Mouse (Mus musculus) stomach, embryonic 14.5 days (tissue): ENCODE results near the gene Tspan33. TPM values are rescaled to one million over a fixed set of nuclear protein-coding genes. Genes with fewer than 3 reads are reported as not detected.
"Not testable (repeated sequence)": the region's sequence is repeated elsewhere in the genome, so short reads cannot be mapped to it uniquely, and the experiment has no call there.

Source experiments
- ATAC-seq: fragments of 200-750 bp; cut with Nextera tagmentation; 2 replicates; pipeline ENCODE4 v1.8.0; 2017; ENCODE audit warnings: low read depth, moderate TSS enrichment; ENCODE audit not compliant: insufficient number of reproducible peaks, insufficient read depth, low FRiP score
- H3K27ac ChIP-seq: fragments of 300-500 bp; sonication (generic); 2 replicates; pipeline ENCODE4 v1.5.1; 2014; ENCODE audit warnings: mild to moderate bottlenecking, low read length, moderate library complexity, mixed read lengths
- H3K27me3 ChIP-seq: fragments of 300-500 bp; sonication (generic); 2 replicates; pipeline ENCODE4 v1.6.1; 2014; ENCODE audit warnings: low read length, control low read depth, mixed read lengths; ENCODE audit not compliant: control insufficient read depth, insufficient read depth
- H3K36me3 ChIP-seq: fragments of 300-500 bp; sonication (generic); 2 replicates; pipeline ENCODE4 v1.6.1; 2014; ENCODE audit warnings: mild to moderate bottlenecking, control low read depth, low read length, moderate library complexity, mixed read lengths; ENCODE audit not compliant: control insufficient read depth, insufficient read depth
- H3K4me1 ChIP-seq: fragments of 300-500 bp; sonication (generic); 2 replicates; pipeline ENCODE4 v1.6.1; 2014; ENCODE audit warnings: low read length, control low read depth, mixed read lengths; ENCODE audit not compliant: control insufficient read depth, insufficient read depth
- H3K4me2 ChIP-seq: fragments of 300-500 bp; sonication (generic); replicated peaks from 2 replicates; pipeline ENCODE4 v1.6.1; 2014; ENCODE audit warnings: low read depth, low read length, control low read depth
- H3K4me3 ChIP-seq: fragments of 300-500 bp; sonication (generic); 2 replicates; pipeline ENCODE4 v1.5.1; 2014; ENCODE audit warnings: low read depth, low read length, control low read depth
- H3K9ac ChIP-seq: fragments of 300-500 bp; sonication (generic); replicated peaks from 2 replicates; pipeline ENCODE4 v1.6.1; 2014; ENCODE audit warnings: low read depth, mild to moderate bottlenecking, control low read depth, low read length, moderate library complexity, mixed read lengths
- H3K9me3 ChIP-seq: fragments of 300-500 bp; sonication (generic); 2 replicates; pipeline ENCODE4 v1.6.1; 2016; ENCODE audit warnings: low read depth, low read length, control low read depth; ENCODE audit not compliant: control insufficient read depth
- WGBS: fragments of 180-500 bp; shearing (Covaris S2); extraction: QIAGEN DNeasy Blood & Tissue Kit; methylation state at CpG from one replicate; pipeline ENCODE4 v1.1.7; 2014; 5-methylcytosine and 5-hydroxymethylcytosine counted together
- polyA plus RNA-seq: library from polyadenylated mRNA; unstranded; fragments of >200 nt; fragmentation: Nextera tagmentation; extraction: Ambion mirVana; gene quantifications from 2 replicates; pipeline ENCODE4 v1.2.1, GENCODE M21; 2014

The Tspan33 gene
- polyA plus RNA-seq, 1 experiment from 2014 or later, result 2.2 TPM

DNA sequence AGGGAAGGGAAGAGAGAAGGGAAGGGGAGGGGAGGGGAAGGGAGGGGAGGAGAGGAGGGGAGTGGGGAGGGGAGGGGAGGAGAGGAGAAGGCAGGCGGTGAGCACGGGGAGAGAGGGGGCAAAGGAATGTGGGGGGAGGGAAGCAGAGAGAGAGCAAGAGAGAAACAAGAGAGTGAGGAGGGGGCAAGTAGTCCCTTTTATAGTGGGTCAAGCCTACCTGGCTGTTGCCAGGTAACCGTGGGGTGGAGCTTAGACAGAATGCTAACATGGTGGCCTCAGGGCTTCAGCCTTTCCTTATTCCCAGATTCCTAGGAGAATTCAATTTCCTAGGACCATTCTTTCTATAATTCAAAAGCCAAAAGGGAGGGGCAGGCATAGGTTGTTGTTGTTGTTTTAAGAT lies 22.3 kb upstream of the Tspan33 start:
- Histone ChIP-seq H3K9ac (no peak overlapping the region), H3K27ac (no peak overlapping the region), H3K9me3 (no peaks in the 10 kb centered on the region), H3K4me2 (no peak overlapping the region), H3K4me1 (no peaks in the 10 kb centered on the region), H3K36me3 (no peaks in the 10 kb centered on the region), H3K4me3 (no peak overlapping the region), H3K27me3 (no peaks in the 10 kb centered on the region)
- 12% methylated on average over 3 of the region's 3 CpGs for WGBS
- ATAC-seq, result no peak

- no peak overlapping the region for H3K4me3 ChIP-seq
- H3K27ac ChIP-seq, result no peak overlapping the region
- no peak for ATAC-seq
Measured at GRCm38 (mm10) chr6:29672563-29673411, 21.2 kb upstream of the Tspan33 start.

DNA sequence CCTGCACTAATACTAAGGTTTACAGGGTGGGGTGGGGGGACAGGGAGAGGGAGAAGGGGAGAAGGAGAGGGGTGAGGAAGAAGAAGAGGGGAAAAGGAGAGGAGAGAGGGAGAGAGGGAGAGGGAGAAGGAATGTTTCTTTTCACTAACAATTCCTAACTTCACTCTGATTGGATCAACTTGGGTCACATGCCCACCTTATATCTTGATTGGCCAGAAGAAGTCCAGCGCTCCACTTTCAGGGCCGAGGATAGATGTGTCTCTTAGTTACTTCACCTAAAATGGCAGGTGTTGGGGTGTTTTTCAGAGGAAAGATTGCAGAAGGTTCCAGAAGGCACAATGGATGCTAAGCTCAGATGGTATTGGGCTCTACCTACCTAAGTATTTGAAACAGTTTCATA lies 20.3 kb upstream of the Tspan33 start:
- Histone ChIP-seq H3K27me3 (no peaks in the 10 kb centered on the region), H3K27ac (no peak overlapping the region), H3K4me1 (no peaks in the 10 kb centered on the region), H3K9me3 (no peaks in the 10 kb centered on the region), H3K4me2 (no peak overlapping the region), H3K4me3 (no peak overlapping the region), H3K9ac (no peak overlapping the region), H3K36me3 (no peaks in the 10 kb centered on the region)
- ATAC-seq, result no peak
- 29% methylated on average over 2 of the region's 2 CpGs for WGBS

More at GRCm38 (mm10) chr6:29672563-29673411, 21.2 kb upstream of the Tspan33 start:
- Histone ChIP-seq H3K9ac (no peak overlapping the region), H3K27me3 (no peaks in the 10 kb centered on the region), H3K36me3 (no peaks in the 10 kb centered on the region), H3K4me1 (no peaks in the 10 kb centered on the region), H3K4me2 (no peak overlapping the region), H3K9me3 (no peaks in the 10 kb centered on the region)
- WGBS, result 32% methylated on average over 12 of the region's 12 CpGs

DNA sequence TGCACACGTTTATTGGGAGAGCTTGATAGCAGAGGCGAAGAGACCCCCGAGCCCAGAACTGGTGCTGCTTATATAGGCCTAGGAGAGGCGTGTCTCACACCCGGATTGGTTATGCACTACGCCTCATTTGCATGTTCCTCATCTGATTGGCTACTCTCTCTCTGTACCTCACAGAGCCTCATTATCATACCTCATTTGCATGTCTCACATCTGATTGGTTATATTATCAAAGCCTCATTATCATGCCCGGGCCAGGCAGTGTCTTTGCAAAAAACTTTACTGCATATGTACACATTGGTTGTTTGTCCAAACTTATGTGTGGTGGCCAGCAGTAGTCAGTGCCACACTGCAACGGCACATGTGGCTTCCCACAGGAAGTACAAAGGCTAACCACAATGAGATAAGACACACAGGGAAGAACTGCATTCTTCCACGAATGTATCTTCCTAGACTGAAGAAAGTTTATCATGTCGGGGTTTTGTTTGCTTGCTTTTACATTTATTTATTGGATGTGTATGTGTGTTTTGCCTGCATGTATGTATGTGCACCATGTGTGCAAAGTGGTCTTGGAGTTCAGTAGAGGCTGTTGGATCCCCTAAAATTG lies 14.0 kb upstream of the Tspan33 start:
- WGBS, result 88% methylated on average over 9 of the region's 10 CpGs
- not testable (repeated sequence) for H3K9ac ChIP-seq, ATAC-seq, H3K27ac ChIP-seq, H3K4me2 ChIP-seq, H3K4me3 ChIP-seq, H3K27me3 ChIP-seq, H3K4me1 ChIP-seq, H3K36me3 ChIP-seq, H3K9me3 ChIP-seq

DNA sequence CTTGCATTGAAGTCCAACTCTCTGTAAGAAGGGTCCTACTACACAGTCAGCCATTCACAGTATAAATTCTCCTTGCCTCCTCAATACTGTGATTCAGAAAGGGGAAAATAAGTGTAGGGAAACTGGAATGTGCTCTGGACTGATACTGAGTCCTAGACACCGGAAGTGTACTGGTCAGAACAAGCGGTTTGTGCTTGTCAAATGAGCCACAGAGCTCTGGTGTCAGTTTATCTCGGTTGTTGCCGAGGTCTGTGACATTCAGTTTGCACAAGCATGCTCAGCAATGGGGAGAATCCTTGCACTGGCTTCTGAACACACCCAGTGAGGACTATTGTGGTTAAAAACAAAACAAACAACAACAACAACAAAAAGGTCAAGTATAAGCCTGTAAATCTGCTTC lies 12.2 kb upstream of the Tspan33 start:
- H3K27ac ChIP-seq, result no peak overlapping the region
- no peaks in the 10 kb centered on the region for H3K27me3 ChIP-seq
- no peak overlapping the region for H3K4me2 ChIP-seq
- H3K9ac ChIP-seq, result no peak overlapping the region
- 71% methylated on average over 4 of the region's 4 CpGs for WGBS
- ATAC-seq, result no peak
- no peaks in the 10 kb centered on the region for H3K4me1 ChIP-seq
- no peaks in the 10 kb centered on the region for H3K36me3 ChIP-seq
- no peaks in the 10 kb centered on the region for H3K9me3 ChIP-seq
- H3K4me3 ChIP-seq, result no peak overlapping the region

- H3K4me2 ChIP-seq, result no peak overlapping the region
- no peak overlapping the region for H3K4me3 ChIP-seq
- 79% methylated on average over 4 of the region's 4 CpGs for WGBS
- no peaks in the 10 kb centered on the region for H3K27me3 ChIP-seq
- no peak overlapping the region for H3K27ac ChIP-seq
- no peak for ATAC-seq
- H3K4me1 ChIP-seq, result no peaks in the 10 kb centered on the region
- no peaks in the 10 kb centered on the region for H3K9me3 ChIP-seq
- no peaks in the 10 kb centered on the region for H3K36me3 ChIP-seq
- H3K9ac ChIP-seq, result no peak overlapping the region
Measured at GRCm38 (mm10) chr6:29684686-29685085, 9.3 kb upstream of the Tspan33 start.

DNA sequence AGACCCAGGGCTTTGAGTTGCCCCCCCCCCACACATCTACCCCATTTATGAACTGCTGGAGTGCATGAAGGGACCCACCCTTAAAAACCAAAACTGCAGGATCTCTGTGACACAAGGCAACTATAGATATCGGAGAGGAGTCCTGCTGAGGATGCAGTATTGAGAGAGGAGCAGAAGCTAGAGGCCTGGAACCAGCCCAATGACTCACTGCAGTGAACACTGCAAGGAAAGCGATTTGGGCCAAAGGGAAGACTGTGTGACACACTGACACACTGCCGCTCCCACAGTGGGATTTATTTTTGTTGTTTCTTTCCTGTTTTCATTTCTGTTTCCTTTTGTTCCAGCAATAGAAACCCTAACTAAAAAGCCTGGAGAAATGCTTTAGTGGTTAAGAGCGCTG lies 8.1 kb upstream of the Tspan33 start:
- Histone ChIP-seq H3K4me3 (no peak overlapping the region), H3K27me3 (no peaks in the 10 kb centered on the region), H3K9ac (no peak overlapping the region), H3K4me2 (no peak overlapping the region), H3K27ac (no peak overlapping the region), H3K36me3 (no peaks in the 10 kb centered on the region), H3K9me3 (no peaks in the 10 kb centered on the region), H3K4me1 (no peaks in the 10 kb centered on the region)
- WGBS, result 75% methylated on average over 4 of the region's 4 CpGs
- ATAC-seq, result no peak

- no peaks in the 10 kb centered on the region for H3K9me3 ChIP-seq
- H3K9ac ChIP-seq, result no peak overlapping the region
- no peak for ATAC-seq
- no peak overlapping the region for H3K27ac ChIP-seq
- H3K4me2 ChIP-seq, result no peak overlapping the region
- no peak overlapping the region for H3K4me3 ChIP-seq
- H3K36me3 ChIP-seq, result no peaks in the 10 kb centered on the region
- H3K4me1 ChIP-seq, result 0 out of 2 replicates have a peak, but pooled peaks cover 1% of the 10 kb centered on the region
- H3K27me3 ChIP-seq, result no peaks in the 10 kb centered on the region
- WGBS, result 72% methylated on average over 8 of the region's 8 CpGs
Measured at GRCm38 (mm10) chr6:29689458-29689857, 4.6 kb upstream of the Tspan33 start.
